Mouse (Mus musculus) liver, adult 2 months (tissue): ENCODE data around the gene Abcc5. TPM values are rescaled to one million over a fixed set of nuclear protein-coding genes. Genes with fewer than 3 reads are reported as not detected.

Source experiments
- DNase-seq: peaks from one replicate; pipeline ENCODE4 v3.0.0-alpha.2; 2011; ENCODE audit warnings: low read depth, low spot score; ENCODE audit errors: extremely low read depth
- H3K27ac ChIP-seq: fragments of 200-500 bp; replicated peaks from 2 replicates; pipeline ENCODE4 v1.5.1; 2012; ENCODE audit warnings: low read depth, mild to moderate bottlenecking, control low read depth, inconsistent platforms, low read length; ENCODE audit not compliant: insufficient read depth
- H3K27me3 ChIP-seq: fragments of 200-500 bp; 2 replicates; pipeline ENCODE4 v1.6.1; 2012; ENCODE audit warnings: mild to moderate bottlenecking, moderate library complexity, low read length, inconsistent platforms; ENCODE audit not compliant: control insufficient read depth, insufficient read depth
- H3K36me3 ChIP-seq: fragments of 200-500 bp; 2 replicates; pipeline ENCODE4 v1.6.1; 2012; ENCODE audit warnings: low read length, inconsistent platforms; ENCODE audit not compliant: control insufficient read depth, insufficient read depth
- H3K4me1 ChIP-seq: fragments of 200-500 bp; 2 replicates; pipeline ENCODE4 v1.6.1; 2011; ENCODE audit warnings: low read length; ENCODE audit not compliant: control insufficient read depth, insufficient read depth
- H3K4me3 ChIP-seq: fragments of 200-500 bp; 2 replicates; pipeline ENCODE4 v1.5.1; 2011; ENCODE audit warnings: low read depth, mild to moderate bottlenecking, control low read depth, low read length, moderate library complexity; ENCODE audit not compliant: insufficient read depth
- H3K79me2 ChIP-seq: fragments of 200-500 bp; 2 replicates; pipeline ENCODE4 v1.6.1; 2012; ENCODE audit warnings: inconsistent platforms, mild to moderate bottlenecking, low read length, moderate library complexity; ENCODE audit not compliant: control insufficient read depth, insufficient read depth
- H3K9ac ChIP-seq: fragments of 200-500 bp; 2 replicates; pipeline ENCODE4 v1.6.1; 2012; ENCODE audit warnings: low read depth, mild to moderate bottlenecking, control low read depth, inconsistent platforms, low read length
- CTCF ChIP-seq: fragments of 200-500 bp; IDR thresholded peaks from 2 replicates; pipeline ENCODE4 v1.5.1; 2011; ENCODE audit warnings: low read depth, low read length, control low read depth
- POLR2A ChIP-seq: fragments of 200-500 bp; IDR thresholded peaks from 2 replicates; pipeline ENCODE4 v1.6.1; 2011; ENCODE audit warnings: low read length, control low read depth; ENCODE audit not compliant: insufficient read depth; ENCODE audit errors: extremely low read depth
- WGBS: fragments of 180-500 bp; shearing (Covaris S2); methylation state at CpG from one replicate; pipeline ENCODE4 v1.1.7; 2018; 5-methylcytosine and 5-hydroxymethylcytosine counted together
- polyA plus RNA-seq: library from polyadenylated mRNA; depleted of rRNA; stranded (reverse); fragments of >200 nt; gene quantifications from 2 replicates; pipeline ENCODE4 v1.2.3, GENCODE M21; 2012
- total RNA-seq: library from RNA; depleted of rRNA; stranded (reverse); fragments of >200 nt; gene quantifications from 2 replicates; pipeline ENCODE4 v1.2.3, GENCODE M21; 2014

The Abcc5 gene
- total and polyA plus RNA-seq, 2 experiments = 6.6 to 7.7 TPM

- DNase-seq = no peak
- H3K79me2 ChIP-seq = no peaks in the 10 kb centered on the region
- H3K9ac ChIP-seq = no peak overlapping the region
- H3K27ac ChIP-seq = no peak overlapping the region
- WGBS = 75% methylated on average over 4 of the region's 4 CpGs
- no peak for TF ChIP-seq POLR2A
- H3K4me3 ChIP-seq = no peak overlapping the region
- H3K4me1 ChIP-seq = peaks cover 2% of the 10 kb centered on the region; the same call in 1 of the 2 replicates
- no peaks in the 10 kb centered on the region for H3K27me3 ChIP-seq
- no peaks in the 10 kb centered on the region for H3K36me3 ChIP-seq
Observed at GRCm38 (mm10) chr16:20427566-20427965, 1.4 kb upstream of the Abcc5 start.

- DNase-seq = no peak
- WGBS = 58% methylated on average over 10 of the region's 10 CpGs
- no peaks in the 10 kb centered on the region for H3K79me2 ChIP-seq
- H3K36me3 ChIP-seq = no peaks in the 10 kb centered on the region; the same call in 1 of the 2 replicates
- peak overlapping the region; percentile 71 for H3K4me3 ChIP-seq
- no peaks in the 10 kb centered on the region for H3K27me3 ChIP-seq
- H3K4me1 ChIP-seq = peaks cover 2% of the 10 kb centered on the region; the same call in 1 of the 2 replicates
- H3K27ac ChIP-seq = no peak overlapping the region
- peak overlapping the region; percentile 50 for H3K9ac ChIP-seq
- no peak for TF ChIP-seq POLR2A
- TF ChIP-seq CTCF = no peak
Observed at GRCm38 (mm10) chr16:20424719-20425650, 1.2 kb downstream of the Abcc5 start.

- WGBS = 69% methylated on average over 7 of the region's 7 CpGs
- Histone ChIP-seq H3K4me1 (peaks cover 2% of the 10 kb centered on the region; the same call in 1 of the 2 replicates), H3K9ac (no peak overlapping the region), H3K4me3 (peak overlapping the region; percentile 31; the same call in 1 of the 2 replicates), H3K36me3 (no peaks in the 10 kb centered on the region; the same call in 1 of the 2 replicates), H3K79me2 (no peaks in the 10 kb centered on the region), H3K27ac (no peak overlapping the region), H3K27me3 (no peaks in the 10 kb centered on the region)
- DNase-seq = peak; percentile 23
- TF ChIP-seq POLR2A (no peak), CTCF (no peak)
Observed at GRCm38 (mm10) chr16:20424226-20424663, 1.9 kb downstream of the Abcc5 start.

DNA sequence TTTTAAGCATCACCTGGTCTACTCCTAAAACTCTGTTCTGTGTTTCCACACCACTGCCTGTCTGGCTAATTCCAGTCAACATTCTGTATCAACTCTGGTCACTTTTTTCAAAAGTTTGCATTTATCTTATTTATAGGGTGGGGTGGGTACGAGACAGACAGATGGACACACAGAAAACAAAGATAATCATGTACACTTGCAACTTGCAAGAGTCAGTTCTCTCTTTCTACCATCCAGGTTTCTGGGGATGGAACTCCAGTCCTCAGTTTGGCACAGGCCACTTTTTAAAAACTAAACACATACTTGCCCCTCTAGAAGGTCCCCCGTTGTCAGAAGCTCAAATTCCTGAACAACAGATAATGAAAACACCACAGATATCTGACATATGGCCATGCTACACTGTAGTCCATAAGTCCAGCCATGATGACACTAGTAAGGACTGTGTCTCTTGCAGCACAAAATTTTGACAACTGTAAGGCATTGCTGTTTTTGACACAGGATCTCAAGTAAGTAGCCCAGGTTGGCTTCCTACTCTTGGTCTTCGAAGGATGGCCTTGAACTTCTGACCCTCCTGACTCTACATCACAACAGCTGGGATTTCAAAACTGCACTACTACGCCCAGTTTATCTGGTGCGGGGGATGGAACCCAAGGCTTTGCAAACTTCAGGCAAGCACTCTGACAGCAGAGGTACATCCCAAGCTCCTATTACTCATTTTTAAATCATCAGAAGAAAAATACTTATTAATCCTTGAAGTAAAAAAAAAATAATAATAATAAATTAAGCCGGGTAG lies 3.1 kb downstream of the Abcc5 start:
- H3K27me3 ChIP-seq = no peaks in the 10 kb centered on the region
- no peak overlapping the region for H3K9ac ChIP-seq
- no peaks in the 10 kb centered on the region; the same call in 1 of the 2 replicates for H3K36me3 ChIP-seq
- peaks cover 2% of the 10 kb centered on the region; the same call in 1 of the 2 replicates for H3K4me1 ChIP-seq
- no peak for DNase-seq
- 65% methylated on average over 6 of the region's 6 CpGs for WGBS
- TF ChIP-seq POLR2A (no peak), CTCF (no peak)
- H3K27ac ChIP-seq = no peak overlapping the region
- no peak overlapping the region for H3K4me3 ChIP-seq
- H3K79me2 ChIP-seq = no peaks in the 10 kb centered on the region

DNA sequence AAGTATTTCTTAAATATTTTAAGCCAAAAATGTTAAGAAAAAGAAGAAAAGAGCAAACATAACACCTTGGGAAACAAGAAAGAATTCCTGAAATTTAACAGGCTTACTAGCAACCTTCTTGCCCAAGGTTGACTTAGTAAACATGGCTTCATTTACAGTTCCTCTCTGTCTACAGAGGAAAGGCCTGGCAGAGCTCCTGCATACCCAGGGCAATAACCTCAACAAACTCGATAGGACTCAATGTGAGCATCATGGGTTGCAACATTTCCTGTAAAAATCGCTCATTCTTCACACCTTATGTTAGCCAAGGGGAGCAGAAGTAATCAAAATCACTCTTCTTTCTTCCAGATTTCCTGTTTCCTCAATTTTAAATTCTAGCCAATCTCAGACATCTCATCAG lies 8.1 kb downstream of the Abcc5 start:
- H3K9ac ChIP-seq = no peak overlapping the region
- TF ChIP-seq CTCF = no peak
- no peak for TF ChIP-seq POLR2A
- no peak overlapping the region for H3K27ac ChIP-seq
- no peaks in the 10 kb centered on the region for H3K27me3 ChIP-seq
- WGBS = 6% methylated on average over 2 of the region's 2 CpGs
- DNase-seq = peak; percentile 62
- H3K4me3 ChIP-seq = no peak overlapping the region
- H3K79me2 ChIP-seq = no peaks in the 10 kb centered on the region
- H3K36me3 ChIP-seq = no peaks in the 10 kb centered on the region; the same call in 1 of the 2 replicates
- no peaks in the 10 kb centered on the region for H3K4me1 ChIP-seq
